Mouse (Mus musculus): ENCODE measurements around the gene Gm6803. TPM values are rescaled to one million over a fixed set of nuclear protein-coding genes. Genes with fewer than 3 reads are reported as not detected.

Gene Gm6803
- not detected for total RNA-seq (2023)

DNA sequence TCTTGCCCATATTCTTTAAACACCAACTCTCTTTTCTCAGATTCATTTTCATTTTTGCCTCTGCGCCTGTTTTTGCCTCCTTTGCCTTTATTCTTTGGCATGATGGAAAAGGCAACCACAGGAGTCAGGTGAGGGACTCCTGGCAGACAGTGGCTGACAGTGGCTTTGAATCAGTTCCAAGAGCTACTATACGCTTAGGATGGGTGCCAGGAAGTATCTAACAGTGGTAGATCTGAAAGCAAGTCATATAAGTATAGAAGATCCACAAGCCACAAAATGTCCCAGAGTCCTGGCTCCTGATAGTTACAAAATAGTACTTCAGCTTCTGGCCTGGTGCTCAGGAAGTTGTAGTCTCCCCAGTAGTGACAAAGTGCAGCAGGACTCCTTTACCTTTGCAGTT, at the start of gene Gm6803:
Gene Gm6803, minus strand, starts transcription at position 101 of the 400 bp plus-strand sequence.

DNA sequence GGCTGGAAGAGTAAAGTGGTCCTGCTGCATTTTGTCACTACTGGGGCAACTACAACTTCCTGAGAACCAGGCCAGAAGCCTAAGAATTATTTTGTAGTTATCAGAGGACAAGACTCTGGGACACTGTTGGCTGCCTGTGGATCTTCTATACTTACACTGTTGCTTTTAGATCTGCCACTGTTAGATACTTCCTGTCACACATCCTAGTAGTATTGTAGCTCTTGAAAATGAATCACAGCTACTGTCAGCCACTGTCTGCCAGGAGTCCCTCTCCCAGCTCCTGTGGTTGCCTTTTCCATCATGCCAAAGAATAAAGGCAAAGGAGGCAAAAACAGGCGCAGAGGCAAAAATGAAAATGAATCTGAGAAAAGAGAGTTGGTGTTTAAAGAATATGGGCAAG, 8.1 kb upstream of the Gm6803 start, which contains the start of gene Gm2056:
Gene Gm2056, plus strand, starts transcription at position 301 of the 400 bp plus-strand sequence.

GRCm38 (mm10) chr12:88011548-88011947, 7.0 kb downstream of the Gm6803 start, which contains the start of gene Gm2075:
Gm2075 (plus strand) TSS chr12:88011848.

Other genes with a start within 250 kb of the Gm6803 start
- not detected for gene Gm21319, start 243.0 kb downstream of the Gm6803 start, total RNA-seq (2023)
- not detected for gene Gm21936, start 223.3 kb downstream of the Gm6803 start, total RNA-seq (2023)
- not detected for gene BB287469, start 202.2 kb downstream of the Gm6803 start, total RNA-seq (2023)
- not detected for gene Gm2001, start 176.4 kb downstream of the Gm6803 start, total RNA-seq (2023)
- gene Gm2016, start 144.7 kb downstream of the Gm6803 start, total RNA-seq (2023): not detected
- not detected for gene Gm2022, start 123.4 kb downstream of the Gm6803 start, total RNA-seq (2023)
- not detected for gene Gm2035, start 98.9 kb downstream of the Gm6803 start, total RNA-seq (2023)
- gene Gm2042, start 64.7 kb downstream of the Gm6803 start, total RNA-seq (2023): not detected
- gene Gm2075, start 6.9 kb downstream of the Gm6803 start, total RNA-seq (2023): not detected
- not detected for gene Gm2056, start 8.2 kb upstream of the Gm6803 start, total RNA-seq (2023)
- not detected for gene Gm16368, start 64.9 kb upstream of the Gm6803 start, total RNA-seq (2023)
- gene Gm10436, start 163.3 kb upstream of the Gm6803 start, total RNA-seq (2023): not detected
- not detected for gene Gm8332, start 231.3 kb upstream of the Gm6803 start, total RNA-seq (2023)

All from B cell, adult 67 days (primary cell).